Mouse (Mus musculus) retina, postnatal 1 day (tissue): ENCODE measurements at regions not wholly inside any gene's neighbourhood (a gene's known extent, or its start where the extent isn't known, plus 50 kb on each side); places are given as distances from the start of the nearest gene placed in this dataset.

Experiments used
- DNase-seq: peaks from one replicate; pipeline ENCODE4 v3.0.0-alpha.2; 2012

DNA sequence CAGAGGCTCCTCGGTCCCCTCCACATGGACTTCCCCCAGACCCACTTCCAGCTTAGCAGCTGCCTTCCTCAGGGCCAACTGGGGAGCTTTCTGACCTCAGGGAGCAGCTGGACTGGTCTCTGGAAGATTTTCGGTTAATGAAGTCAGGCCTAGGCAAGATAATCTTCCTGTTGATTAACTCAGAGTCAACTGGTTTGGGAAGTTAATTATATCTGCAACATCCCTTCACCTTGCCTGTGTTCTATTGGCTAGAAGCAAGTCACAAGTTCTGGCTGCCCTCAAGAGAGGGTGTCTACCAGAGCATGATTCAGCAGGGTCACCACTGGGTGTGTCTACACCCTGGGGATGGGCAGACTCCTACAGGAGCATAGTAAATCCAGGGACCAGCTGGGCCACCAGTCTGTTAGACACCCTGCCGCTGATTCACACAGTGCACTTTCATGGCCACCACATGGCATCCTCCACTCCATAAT is 53.9 kb upstream of the Maml3 start:
- peak; percentile 46 for DNase-seq

DNA sequence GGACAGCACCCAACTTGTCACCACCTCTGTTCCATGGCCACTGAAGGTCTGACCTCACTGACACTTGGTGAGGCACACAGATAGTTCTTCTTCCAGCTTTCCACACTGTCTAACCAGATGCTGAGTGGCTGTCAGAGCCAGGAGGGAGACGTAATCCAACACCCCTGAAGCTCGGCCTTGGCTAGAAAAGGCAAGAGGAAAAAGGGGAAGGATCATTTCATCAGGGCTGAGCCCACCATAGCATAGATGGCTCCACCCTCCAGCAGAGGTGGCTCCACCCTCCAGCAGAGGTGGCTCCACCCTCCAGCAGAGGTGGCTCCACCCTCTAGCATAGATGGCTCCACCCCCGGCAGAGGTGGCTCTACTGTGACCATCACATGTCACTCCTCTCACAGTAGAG is 56.8 kb upstream of the Maml3 start:
- DNase-seq: no peak

DNA sequence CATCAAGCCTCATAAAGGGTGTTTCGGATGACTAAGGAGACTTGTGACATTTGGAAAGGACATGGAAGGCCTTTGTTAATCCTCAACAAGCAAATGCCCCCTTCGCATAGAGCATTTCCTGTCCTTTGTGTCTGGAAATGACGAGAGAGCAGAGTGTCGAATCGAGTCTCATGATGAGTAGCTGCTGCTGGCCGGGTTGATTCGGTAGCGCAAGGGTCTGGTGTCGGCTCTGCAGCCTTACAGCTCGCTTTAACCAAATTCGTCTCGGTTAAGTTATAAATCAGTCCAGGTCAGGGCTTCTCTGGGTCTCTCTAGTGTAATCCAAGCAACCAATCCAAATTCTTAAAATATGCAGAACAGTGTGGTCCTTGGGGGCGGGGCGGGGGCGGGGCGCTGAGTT is 59.1 kb upstream of the Maml3 start:
- no peak for DNase-seq

DNA sequence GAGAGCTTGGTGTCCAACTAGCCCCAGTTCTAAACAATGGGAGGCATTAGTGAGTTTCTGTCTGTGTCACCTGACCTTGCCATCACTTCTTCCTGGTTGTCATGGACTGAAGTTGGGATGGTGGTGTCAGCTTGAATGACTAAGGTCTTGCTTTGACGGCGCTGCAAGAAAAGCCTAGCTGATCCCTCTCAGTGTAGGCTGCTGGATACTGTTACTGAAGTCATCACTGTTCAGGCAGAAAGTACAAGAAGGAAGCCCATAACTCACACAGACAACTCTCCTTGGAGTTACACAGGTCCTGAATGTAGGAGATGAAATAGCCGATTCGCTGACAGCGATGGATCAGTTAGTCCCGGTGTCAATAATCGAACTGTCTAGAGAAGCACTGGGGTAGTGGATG is 62.5 kb upstream of the Maml3 start:
- no peak for DNase-seq

DNA sequence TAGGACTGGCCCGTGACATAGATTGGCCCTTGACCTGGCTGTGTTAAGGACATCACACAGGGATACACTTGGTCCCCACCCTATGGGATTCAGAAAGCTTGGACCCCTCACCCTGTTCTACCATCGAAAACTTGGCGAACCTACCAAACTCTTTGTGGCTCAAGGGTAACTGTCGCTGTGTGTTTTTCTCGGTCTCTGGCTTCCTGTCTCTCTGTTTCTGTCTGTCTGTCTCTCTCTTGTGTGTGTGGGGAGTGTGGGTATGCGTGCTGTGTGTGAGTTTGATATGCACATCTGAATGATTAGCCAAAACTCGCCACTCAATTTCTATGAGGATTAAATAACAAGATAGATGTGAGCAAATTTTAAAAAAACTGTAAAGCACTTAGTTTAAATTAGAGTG is 66.0 kb upstream of the Maml3 start:
- DNase-seq: no peak

DNA sequence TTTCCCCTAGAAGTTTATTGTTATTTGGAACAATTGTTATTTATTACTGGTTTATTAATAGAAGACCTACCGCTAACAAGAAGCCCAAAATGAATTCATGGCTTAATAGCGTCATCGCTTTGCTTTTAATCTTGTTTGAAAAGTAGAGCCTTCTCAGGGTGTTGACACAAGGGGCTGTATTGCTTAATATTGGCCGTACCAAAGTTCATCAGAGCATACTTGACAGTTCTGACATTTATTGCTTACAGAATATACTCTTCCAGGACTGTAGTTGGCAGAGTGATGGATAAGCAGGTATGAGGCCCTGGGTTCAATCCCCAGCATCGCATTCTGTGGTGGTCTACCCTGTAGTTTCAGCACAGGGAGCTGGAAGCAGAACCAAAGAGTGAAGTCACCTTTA is 66.4 kb upstream of the Maml3 start:
- no peak for DNase-seq

DNA sequence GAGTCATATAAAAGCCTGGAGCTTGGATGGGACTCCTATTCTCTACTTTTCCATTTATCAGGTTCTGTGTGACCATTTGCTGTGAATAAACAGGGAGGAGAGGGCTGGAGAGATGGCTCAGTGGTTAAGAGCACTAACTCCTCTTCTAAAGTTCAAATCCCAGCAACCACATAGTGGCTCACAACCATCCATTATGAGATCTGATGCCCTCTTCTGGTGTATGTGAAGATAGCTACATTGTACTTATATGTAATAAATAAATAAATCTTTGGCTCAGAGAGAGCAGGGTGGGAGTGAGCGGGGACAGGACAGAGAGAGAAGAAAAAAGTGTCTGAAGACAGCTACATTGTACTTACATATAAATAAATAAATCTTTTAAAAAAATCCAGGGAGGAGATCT is 68.6 kb upstream of the Maml3 start:
- no peak for DNase-seq

DNA sequence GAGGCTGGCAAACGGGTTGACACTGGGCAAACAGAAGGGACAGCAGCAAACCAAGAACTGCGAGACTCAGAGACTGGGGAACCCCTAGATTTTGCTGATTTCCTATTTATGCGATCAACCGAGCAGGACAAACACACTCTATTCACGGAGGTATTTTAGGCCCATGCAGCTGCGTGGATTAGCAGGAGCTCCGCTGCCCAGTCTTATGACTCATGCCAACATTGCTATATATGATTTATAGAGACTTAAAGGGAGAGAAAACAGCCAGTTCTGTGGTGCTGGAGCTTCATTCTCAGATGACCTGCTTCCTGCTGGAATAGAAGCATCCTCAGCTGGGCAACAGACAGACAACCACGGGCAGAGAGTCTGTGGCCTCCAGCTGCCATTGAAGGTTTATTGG is 71.2 kb upstream of the Maml3 start:
- DNase-seq: no peak

DNA sequence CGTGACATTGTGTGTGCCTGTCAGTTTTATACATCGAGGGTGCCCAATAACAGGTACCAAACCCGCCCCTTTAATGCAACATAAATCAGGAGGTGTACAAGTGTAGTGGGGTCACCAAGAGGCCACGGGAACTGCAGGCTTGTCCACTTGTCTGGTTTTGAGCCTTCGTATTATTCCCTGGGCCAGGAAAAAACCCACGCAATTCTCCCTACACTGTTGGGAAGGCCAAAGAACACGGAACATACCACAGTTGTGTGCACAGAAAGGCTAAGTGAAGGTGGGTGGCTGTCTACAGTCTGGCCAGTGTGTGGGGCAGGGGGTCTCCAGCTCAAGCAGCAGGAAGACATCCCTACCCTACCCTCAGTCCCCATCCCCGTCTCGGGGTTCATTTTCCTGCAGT is 74.0 kb upstream of the Maml3 start:
- no peak for DNase-seq

DNA sequence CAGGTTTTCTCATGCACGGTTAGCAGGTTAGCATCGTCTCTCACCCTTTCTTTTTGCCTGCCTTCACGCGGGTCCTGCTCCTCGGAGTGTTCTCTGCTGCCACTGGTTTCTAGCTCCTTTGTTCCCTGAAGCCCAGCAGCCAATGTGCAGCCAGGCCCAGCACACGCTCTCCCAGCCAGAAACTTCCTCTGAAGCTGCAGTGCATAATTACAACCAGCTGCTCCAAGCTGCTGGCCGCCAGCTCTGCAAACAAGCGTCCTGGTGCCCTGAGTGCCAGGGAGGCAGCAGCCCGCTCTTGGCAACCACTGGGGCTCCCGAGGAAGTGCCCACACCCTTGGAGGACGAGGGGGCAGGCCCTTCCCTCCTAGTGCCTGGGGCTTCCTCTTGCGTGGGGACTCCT is 74.8 kb upstream of the Maml3 start:
- peak; percentile 94 for DNase-seq

DNA sequence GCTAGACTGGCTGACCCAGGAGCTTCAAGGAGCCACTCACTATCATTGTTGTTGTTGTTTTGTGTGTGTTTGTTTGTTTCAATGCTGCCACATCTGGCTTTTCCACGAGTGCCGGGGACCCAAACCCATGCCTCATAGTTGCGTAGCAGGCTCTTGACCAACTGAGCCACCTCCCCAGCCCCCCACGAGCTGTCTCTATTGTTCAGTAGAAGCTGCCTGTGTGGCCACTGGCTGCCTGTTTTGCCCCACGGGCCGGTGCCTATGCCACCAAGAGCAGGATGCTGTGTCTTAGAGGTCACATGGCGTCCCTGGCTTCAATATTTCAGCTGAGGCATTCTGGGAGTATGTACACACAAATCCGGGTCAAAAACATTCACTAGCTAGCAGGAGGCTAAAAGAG is 75.4 kb upstream of the Maml3 start:
- peak; percentile 75 for DNase-seq

DNA sequence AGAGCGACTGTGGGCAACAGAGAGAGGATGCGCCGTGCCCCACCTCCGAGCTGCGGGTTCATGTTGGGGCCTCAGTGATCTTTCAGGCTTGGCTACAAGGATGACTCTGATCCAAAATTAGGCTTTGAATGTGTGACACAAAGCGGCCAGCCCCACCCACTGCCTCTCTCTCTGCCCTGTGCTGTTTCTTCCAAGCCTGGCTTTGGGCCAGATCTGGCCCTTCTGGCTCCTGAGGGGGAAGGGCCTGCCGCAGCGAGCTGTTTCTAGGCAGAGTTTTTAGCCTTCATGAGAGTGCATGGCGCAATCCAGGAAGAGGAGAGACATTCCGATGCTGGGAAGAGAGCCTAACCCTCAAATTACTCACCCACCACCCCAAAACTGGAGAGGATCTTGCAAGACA is 75.9 kb upstream of the Maml3 start:
- peak; percentile 94 for DNase-seq

DNA sequence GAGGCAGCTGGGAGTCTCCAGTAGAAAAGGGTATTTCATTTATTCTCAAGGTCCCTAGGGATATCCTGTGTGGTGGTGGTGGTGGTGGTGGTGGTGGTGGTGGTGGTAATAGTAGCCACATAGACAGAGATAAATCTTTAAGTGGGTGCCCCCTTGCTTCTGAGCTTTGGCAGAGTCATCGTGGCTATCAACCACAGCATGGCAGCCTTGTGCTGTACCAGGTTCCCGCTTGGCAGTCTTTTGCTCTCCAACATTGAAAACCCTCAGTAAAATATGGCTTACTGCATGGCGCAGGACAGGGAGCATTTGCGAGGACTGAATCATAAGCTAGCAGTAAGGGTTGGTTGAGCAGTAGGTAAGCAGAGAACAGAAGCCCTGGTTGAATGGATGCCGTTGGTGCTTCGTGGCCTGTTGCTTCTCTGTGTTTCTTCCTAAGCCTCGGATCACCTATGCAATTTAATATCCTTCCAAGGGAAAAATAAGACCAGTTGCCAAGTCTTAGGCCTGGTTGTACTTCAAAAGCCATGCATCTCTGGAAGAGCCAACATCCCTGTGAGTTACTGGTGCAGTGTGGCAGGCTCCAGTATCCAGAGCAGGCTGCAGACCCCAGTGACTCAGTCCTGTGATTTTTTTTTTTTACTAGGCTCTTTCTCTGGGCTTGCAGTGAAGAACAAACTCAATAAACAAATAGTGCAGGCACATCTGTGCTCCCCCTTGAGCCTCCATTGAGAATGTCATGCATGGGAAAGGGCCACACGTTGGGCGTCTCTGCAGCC is 76.6 kb upstream of the Maml3 start:
- no peak for DNase-seq

DNA sequence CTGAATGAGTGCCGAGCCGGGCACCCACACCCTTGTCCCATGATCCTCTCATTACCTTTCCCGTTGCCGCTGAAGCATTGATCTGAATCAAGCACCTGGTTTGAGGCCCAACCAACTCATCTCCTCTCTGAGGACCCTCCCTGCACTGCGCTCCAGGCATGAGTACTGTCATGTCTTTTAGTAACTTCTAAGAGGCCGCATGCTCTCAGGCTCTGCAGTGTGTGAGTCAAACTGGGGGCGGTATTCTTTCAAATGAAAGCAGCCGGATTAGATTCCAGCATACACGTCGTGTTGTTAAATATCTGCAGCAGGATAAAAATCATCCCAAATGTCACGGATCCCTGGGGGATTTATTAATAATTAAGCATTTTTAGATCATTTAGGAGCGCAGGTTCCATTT is 79.4 kb upstream of the Maml3 start:
- no peak for DNase-seq

DNA sequence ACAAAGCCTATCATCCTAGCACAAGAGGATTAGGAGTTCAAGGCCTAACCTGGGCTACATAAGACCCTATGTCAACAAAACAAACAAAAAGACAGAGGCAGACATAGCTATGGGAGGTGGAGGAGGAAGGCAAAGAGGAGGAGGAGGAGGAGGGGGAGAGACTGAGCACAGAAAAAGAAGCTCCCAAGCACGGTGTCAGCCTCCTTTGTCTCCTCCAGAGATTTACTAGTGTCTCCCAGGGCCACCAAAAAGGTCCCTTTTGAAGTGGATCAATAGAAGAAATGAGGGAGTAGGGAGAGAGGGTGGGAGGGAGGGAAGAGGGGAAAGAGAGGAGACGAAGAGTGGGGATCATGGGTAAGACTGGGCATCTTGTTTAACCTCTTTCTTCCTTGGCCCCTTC is 80.5 kb upstream of the Maml3 start:
- DNase-seq: no peak

DNA sequence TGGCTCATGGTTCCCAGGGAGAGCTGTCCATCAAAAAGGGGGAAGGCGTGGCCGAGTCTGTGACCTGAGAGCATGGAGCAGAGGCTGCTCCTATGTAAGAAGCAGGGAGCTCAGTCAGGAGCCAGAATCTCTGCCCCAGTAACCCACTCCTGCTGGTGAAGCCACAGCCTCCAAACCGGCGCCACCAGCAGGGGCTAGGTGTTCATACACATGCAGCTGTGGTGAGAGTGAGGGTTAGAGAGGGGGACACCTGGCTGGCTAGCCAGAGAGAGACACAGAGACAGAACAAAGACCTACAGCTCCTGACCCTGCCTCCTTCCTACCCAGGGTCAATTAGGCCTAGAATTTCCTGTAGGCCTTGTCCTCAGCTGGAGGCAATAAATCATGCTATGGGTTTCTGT is 80.7 kb upstream of the Foxo1 start:
- no peak for DNase-seq

DNA sequence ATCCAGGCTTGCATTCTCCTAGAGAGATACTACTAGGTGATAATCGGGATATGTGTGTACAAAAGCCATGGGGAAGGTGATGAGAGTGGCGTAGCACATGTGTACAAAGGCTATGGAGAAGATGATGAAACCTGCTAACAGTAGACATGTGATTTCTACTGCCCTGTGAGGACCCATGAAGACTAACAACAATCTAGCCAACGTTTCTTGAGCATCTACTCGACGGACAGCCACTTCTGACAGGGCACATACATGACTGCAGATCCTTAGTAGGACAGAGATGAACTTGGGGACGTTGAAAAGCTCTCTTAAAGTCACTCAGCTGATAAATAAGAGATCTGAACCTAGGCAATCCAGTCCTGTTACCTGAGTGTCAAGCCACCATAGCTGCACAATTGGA is 79.8 kb upstream of the Foxo1 start:
- no peak for DNase-seq

DNA sequence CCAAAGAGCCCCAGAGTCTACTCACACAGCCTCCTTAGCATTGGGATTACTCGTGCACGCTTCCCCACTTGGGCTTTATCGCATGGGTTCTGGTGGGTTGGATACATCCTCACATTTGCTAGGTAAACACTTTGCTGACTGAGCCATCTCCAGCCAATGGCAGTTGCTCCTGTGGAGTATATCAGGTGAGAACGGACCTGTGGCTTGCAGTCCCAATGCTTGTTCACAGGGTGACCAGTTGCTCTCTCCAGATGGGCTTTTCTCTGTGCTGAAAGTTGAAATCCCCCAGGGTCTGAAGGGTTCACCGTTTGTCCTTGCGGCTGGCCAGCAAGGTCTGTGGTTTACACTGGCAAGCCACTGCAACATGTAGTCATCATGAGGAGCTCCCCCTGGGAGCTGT is 79.1 kb upstream of the Foxo1 start:
- no peak for DNase-seq

DNA sequence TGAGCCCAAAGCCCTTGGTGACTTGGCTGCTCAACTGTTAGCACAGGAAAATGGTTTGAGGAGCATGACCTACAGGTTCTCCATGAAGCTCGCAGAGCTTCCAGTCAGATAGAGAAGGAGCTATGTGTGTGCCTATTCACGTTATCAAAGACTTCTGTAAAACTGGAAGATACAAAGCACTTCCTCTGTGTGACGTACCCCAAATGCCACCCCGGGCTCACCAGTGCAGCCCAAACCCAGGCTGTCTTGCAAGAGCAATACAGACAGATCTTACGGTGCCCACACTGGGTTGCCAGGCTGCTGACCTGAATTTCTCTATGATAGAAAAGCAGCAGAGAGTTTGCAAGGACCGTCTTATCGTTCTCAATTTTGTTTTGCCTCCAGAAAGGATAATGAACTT is 78.1 kb upstream of the Foxo1 start:
- no peak for DNase-seq

DNA sequence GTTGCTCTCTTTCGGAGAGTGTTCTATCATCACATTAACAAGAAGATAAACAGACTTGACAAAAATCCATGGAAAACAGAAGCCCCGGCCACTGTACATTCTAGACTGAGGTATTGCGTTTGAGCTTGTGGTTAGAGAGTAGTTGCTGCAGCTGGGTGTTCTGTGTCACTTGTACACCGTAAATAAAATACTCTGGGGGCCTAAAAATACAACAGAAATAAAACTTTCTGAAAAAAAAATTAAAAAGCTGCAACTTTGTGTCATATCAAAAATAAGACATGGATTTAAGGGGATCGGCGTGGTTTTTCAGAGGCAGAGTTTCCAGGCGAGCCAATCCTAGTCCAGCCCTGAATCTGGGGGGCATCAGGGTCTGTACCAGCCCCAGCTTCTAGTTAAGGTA is 75.1 kb upstream of the Foxo1 start:
- DNase-seq: no peak

DNA sequence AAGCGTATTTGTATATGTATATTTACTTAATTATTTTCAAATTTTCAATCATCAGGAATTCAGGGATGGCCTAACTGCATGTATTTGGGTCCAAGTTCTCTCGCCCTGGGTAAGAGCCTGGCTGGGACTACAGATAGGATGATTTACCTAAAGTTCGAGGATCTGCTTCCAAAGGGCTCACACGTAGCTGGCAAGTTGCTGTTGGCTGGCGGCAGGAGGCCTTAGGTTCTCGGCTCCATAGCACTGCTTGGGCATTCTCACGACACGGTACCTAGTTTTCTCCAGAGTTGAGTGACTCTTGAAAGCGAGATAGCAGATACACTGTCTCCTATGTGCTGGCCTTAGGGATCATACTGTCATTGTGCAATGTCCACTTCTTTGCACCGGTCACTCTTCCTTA is 73.9 kb upstream of the Foxo1 start:
- no peak for DNase-seq

DNA sequence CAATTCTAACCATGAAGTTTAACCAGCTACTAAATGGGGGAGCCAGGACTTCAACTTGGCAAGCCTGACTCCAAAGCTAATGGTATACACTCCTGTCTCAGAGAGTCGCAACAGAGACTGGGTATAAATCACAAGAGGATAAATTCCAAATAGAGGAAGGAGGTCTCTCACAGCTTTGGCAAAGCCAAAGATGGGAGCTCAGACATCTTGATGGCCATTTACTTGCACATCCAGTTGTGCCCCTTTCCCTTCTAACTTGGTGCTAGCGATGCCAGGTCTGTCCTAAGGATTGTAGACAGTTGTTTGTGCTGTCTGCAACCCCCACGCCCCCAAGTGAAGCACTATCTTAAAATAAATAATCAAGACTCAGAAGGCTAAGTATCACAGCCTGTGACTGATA is 72.7 kb upstream of the Foxo1 start:
- DNase-seq: no peak

DNA sequence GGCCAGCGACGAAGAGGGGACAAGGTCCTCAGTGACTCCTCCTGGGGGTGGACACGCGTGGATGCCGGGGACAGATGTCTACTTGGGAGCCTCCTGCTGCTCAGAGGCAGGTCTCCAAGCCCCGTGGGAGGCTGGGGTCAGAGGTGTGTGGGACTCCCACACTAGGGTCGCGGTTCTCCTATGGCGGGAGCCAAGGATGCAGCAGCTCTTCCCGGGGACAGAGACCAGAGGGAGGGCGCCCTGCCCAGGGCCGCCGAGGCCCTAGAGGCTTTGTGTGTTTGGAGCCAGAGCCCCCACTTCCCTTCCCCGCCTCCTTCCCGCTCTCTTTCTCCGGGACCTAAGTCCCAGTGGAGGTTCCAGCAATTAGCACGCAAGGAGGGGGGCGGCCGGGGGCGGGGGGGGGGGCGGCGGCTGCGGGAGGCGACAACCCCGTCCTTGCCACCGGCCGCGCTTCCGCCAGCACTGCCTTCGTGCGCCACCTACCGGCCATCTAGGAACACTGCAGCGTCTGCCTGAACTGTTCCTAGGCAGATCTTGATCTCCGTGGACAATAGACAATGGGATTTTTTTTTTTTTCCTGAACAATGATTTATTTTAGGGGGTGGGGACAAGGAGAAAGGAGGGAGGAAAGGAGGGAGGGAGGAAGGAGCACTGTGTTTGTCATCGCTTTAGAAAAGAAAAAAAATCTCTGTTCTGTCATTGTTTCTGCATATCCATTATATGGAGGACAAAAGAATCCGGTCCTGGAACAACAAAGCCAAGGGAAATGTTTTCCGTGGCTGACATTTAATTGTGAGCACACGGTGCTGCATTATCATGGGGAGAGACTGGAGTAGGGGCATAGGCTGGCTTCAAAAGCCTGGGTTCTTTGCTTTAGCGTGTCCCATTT is 71.8 kb upstream of the Foxo1 start:
- DNase-seq: peak; percentile 95

DNA sequence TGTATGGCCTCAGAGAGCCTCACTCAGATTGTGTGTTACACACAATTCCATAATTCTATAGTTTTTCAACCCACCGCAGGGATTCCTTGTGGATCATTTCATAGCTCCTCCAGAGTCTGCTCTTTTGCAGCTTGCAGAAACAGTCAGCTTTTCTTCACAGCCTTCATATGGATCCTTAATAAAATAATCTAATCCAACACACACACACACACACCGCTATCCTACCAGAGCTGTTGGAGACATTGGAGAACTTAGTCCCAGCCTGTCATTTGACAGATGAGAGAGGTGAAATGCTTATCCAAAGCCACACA is 71.2 kb upstream of the Foxo1 start:
- no peak for DNase-seq
